Mouse (Mus musculus) CH12.LX (cell line): Measurements from ENCODE around the gene Mcrip1.
"Not testable (repeated sequence)": the region's sequence is repeated elsewhere in the genome, so short reads cannot be mapped to it uniquely, and the experiment has no call there.

ENCODE experiments used
- EP300 ChIP-seq: IDR thresholded peaks from 2 replicates; pipeline ENCODE4 v1.6.1; 2011; ENCODE audit warnings: low read length, improper control_type of control experiment
- HCFC1 ChIP-seq: IDR thresholded peaks from 2 replicates; pipeline ENCODE4 v1.6.1; 2012; ENCODE audit warnings: low read depth, mild to moderate bottlenecking, inconsistent platforms, low read length, improper control_type of control experiment
- MAFK ChIP-seq: IDR thresholded peaks from 2 replicates; pipeline ENCODE4 v1.6.1; 2011; ENCODE audit warnings: low read length, improper control_type of control experiment; ENCODE audit not compliant: insufficient replicate concordance
- MEF2A ChIP-seq: IDR thresholded peaks from 2 replicates; pipeline ENCODE4 v1.6.1; 2014; ENCODE audit warnings: low read depth, mild to moderate bottlenecking, inconsistent platforms, low read length, improper control_type of control experiment, borderline replicate concordance

- not testable (repeated sequence) for TF ChIP-seq EP300, HCFC1, MEF2A
- peak; percentile 78; the same call in 1 of the 2 replicates for TF ChIP-seq MAFK
These were observed 33.4 kb upstream of the Mcrip1 start for GRCm38 (mm10) chr11:120582982-120583293.
